Mouse (Mus musculus) small intestine, adult 2 months (tissue): ENCODE measurements around the gene Smarcal1.

Experiments used
- CTCF ChIP-seq: fragments of 200-500 bp; IDR thresholded peaks from 2 replicates; pipeline ENCODE4 v1.5.1; 2012; ENCODE audit warnings: low read depth, mild to moderate bottlenecking, control low read depth, inconsistent platforms, low read length, moderate library complexity, mixed read lengths; ENCODE audit not compliant: insufficient replicate concordance, insufficient read length; ENCODE audit errors: extremely low read depth
- POLR2A ChIP-seq: fragments of 200-500 bp; IDR thresholded peaks from 2 replicates; pipeline ENCODE4 v1.6.1; 2012; ENCODE audit warnings: low read depth, mild to moderate bottlenecking, control low read depth, inconsistent platforms, low read length, moderate library complexity

GRCm38 (mm10) chr1:72567056-72567455, 16.0 kb upstream of the Smarcal1 start:
- TF ChIP-seq CTCF (no peak), POLR2A (no peak)
